Mouse (Mus musculus): ENCODE data around the gene Ube2o.

Ube2o gene

GRCm38 (mm10) chr11:116579280-116579679 lies 2.0 kb downstream of the Ube2o start:
- DNase-seq, result no peak

GRCm38 (mm10) chr11:116575396-116575795 lies 5.9 kb downstream of the Ube2o start:
- DNase-seq, result no peak

DNA sequence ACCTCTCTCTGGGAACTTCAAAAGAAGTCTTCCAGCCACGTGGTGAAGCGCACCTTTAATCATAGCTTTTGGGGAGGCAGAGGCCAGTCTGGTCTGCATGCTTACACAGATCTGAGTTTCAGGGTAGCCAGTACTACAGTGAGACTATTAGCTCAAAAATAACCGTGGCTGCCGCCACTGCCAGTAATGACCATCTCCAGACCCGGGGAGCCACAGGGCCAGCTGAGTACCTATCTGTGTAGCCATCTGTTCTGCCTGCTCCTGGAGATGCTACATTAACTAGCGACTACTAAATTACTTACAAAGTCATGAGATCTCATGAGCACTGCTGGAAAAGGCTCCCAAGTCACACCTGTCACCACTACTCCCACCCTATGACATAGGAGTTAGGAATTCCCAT lies 6.3 kb downstream of the Ube2o start:
- DNase-seq, result no peak

GRCm38 (mm10) chr11:116574486-116574885 lies 6.8 kb downstream of the Ube2o start:
- DNase-seq, result no peak

DNA sequence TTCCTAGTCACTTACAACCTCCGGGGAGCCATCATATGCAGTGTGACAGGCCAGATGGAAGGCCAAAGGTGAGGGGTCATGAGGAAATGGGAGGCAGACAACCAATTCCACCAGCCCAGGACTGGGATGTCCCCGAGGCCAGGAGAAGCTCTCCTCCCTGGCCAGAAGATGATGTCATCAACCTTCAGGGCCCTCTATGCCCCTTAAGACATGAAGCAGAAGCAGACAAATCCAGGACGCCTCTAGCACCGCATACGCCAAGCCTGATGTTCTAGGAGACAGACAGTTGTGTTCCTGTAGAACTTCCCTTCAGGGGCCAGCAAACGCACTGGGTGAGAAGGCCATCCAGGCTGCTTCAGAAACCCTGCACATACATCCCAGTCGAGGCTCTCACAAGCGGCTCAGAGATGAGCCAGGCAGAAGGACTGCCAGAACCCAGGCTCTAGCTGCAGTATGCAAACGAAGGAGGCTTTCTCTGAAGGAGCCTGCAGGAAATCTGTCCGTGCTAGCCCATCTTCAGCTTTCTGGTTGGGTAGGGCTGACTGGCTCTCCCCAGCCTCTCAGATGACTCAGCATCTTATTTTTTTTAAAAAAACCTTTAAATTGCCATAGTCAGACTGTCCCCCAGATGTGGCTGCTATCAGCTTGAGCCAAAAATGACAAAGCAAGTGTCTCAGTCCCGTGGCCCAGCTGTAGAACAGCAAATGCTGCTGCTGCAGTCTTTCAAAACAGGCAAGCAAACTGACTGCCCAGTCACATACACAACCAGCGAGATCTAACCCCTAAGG lies 8.3 kb downstream of the Ube2o start:
- DNase-seq, result no peak

DNA sequence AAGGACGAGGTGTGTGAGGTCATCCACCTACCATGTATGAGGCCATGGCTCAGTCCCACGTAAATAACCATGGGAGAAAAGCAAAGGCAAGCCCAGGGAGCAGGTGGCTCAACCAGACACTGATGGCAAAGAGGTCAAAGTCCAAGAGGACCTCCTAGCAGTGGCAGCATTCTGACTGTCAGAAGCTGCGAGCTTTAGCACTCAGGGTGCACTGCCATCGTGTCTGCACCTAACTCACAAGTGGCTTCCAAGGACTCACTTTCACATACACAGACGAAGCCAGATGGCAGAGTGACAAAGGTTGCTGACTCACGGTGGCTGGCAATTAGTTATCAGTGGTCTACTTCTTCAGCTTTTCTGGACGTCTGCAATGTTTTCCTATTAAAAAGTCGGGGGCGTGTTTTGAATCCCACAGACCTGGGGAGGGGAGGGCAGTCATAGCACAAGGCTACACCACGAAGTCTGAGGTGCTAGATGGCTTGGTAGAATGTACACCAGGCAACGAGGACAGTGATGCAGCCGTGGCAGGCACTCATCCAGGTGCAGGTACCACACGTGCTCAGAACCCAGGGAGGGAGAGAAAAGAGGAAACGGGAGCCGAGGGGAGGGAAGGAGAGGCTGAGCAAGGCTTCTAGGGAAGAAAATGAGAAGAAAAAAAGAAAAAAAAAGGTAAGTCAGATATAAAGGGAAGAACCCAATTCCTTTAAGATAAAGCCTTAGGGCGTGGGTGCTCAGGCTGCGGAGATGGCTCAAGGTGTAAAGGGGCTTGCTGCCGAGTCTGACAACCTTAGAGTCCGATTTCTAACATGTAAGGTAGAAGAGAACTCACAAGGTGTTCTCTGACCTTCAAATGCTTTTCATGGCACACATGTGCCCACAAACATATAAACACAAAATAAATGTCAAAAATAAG lies 9.2 kb downstream of the Ube2o start:
- DNase-seq, result no peak

- no peak for DNase-seq
Measured at GRCm38 (mm10) chr11:116570821-116571220, 10.4 kb downstream of the Ube2o start.

DNA sequence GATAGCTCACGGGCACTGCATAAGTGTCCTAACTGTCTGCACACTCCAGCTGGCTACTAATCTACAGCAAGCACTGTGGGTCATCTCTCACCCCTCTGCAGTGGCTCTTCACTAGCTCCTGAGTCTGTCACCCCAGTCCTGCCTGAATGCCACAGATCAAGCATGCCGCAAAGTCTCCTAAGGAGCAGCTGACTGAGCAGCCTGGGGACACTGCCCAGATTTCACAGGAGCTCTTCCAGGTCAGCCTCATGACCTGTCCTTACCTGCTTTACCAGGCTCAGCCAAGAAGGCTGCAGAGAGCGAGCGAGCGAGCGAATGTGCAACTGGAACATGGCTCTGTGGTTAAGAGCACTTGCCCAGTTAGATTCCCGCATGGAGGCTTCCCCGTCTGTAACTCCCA lies 13.7 kb downstream of the Ube2o start:
- no peak for DNase-seq

DNA sequence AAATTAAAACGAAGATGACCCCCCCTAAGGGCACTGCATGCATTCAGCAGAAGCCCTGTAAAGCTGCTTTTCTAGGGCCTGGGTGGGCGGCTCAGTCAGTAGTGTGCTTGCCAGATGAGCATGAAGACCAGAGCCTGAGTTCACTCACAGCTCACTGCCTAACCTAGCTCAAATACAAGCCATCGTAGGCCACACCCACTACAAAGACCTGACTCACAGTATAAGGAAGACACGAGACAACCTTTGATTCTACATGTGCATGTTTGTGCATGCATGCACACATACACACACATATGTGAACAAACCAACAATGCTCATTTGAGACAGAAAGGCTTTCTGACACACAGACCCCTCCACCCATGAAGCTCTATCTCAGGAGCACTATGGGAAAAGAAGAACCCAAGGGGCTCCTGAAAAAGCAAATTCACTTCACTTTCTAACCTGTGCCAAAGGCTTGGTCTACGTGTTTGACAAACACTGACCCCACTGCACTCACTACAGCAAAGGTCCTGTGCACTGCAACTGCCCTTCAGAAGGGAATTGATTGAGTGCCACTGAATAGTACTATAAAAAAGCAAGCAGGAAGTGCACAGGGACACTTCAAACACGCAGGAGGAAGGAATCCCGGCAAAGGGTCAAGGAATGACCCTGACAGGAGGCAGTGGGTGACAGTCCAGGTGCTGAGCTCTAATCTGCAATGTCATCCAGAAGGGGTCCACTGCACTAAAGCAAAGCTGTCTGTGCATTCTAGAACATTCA lies 15.8 kb downstream of the Ube2o start:
- no peak for DNase-seq

- no peak for DNase-seq
Measured at GRCm38 (mm10) chr11:116556308-116556707, 24.9 kb downstream of the Ube2o start.

DNA sequence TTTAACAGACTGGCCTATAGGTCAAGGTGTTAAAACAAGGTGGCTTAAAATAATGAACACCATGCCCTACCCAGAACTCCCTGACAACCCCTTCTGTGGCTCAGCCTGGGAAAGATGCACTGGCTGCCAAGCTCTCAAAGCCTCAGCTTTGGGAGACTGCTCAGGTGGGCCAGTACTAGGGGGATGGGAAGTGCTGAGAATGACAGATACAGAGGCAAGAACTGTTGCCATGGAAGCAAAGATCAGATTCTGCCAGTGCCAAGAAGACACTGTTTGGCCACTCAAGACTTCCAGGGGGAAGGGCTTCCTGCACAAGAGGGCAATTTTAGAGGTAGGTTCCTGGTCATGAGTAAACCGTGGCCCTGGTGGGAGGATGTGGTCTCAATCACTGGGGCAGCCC lies 25.7 kb downstream of the Ube2o start:
- DNase-seq, result no peak

DNA sequence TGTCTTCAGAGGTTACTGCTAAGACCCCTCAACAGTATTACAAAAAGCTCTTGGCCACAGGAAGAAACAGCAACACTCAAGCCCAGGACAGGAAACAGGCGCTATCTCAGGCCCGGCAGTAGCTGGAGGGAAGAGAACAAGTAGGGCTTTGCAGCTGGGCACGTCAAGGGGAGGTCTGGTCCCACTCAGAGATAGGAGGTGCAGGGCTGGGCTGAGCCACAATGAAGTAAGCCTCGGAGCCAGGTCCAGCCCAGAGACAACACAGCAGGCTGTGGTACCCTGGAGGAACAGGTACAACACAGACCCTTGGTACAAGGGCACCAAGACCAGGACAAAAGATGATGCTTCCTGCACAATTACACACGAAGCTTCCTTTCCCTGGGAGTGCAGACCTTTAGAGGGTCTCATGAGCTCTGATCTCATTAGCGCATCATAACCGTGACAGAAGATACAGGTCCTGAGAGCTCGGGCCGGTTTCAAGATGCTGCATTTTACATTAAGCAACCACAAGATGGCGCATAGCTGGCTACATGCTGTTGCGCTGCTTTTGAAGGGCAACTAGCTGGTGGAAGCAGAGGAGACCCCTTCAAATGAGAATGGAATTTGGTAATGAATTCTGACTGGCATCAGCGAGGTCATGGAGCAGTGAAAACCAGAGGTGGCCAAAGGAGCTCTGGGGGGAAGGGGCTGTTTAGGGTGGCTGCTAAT lies 26.9 kb downstream of the Ube2o start:
- DNase-seq, result peak; percentile 47

DNA sequence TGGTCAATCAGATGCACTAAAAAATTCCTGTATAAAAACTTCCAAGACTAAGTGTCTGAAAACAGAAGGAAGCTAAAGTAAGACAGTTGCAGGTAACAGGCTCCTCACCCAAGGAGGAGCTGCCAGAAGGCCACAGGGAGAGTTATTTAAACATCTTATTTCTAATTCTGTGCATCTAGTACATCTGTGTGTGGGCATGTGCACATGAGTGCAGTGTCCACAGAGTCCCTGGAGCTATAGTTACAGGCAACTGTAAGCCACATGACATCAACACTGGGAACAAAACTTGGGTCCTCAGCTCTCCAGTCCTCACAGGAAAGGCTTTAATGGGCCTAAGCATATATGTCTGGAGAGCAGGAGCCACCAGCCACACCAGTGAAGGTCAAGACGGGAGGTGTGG lies 29.1 kb downstream of the Ube2o start:
- DNase-seq, result no peak

GRCm38 (mm10) chr11:116550748-116551147 lies 30.5 kb downstream of the Ube2o start:
- no peak for DNase-seq

DNA sequence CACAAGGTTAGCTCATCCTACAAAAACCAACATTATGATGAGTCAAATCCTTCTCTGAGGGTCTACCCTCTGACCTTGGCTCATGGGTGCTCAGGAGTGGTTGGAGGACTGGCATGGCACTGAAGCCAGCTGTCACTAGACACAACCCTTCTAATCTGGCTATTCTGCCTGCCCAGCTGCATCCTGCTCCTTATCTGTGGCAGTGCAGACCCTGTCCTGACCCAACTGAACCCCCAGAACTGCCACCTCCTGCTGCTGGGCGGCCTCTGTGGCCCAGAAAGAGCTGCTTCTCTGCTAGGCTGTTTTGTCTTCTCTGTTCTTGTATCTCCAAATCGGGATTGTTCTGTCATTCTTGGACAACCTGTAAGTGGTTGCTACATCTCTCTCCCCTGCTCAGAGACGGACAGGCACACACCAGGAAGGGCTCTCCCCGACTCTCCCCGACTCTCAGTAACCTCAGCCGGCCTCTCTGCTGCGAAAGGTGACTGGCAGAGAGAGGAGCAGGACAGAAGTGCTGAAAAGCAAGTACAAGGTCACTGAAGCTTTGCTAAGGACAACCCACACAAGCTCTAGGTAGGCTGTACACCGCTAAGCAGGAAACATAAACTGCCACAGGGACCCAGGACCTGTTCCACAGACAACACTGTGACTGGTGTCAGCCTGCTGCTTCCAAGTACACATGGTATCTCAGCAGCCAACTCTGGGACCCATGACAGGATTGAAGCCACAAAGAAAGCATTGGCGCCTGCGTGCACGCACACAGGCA lies 31.8 kb downstream of the Ube2o start:
- no peak for DNase-seq

- DNase-seq, result no peak
Measured at GRCm38 (mm10) chr11:116548780-116549179, 32.5 kb downstream of the Ube2o start.

GRCm38 (mm10) chr11:116547296-116548060 lies 33.8 kb downstream of the Ube2o start:
- DNase-seq, result no peak

DNA sequence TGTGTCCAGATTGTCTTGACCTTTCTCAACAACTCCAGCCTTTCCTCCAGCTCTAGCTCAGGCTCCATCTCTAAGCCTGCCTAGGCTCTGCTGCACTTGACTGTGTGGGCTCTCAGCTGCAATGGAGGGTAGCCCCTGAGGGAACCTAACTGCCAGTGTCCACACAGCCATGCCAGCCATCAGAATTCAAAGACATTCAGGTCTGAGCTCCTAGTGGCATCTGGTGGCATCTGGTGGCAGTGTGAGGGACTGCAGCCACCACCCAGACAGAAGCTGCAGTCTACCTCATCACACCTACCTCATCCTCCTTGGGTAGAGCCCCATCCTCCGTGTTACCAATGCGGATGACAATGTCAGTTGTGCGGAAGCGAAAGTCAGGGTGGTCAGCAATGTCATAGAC lies 38.1 kb downstream of the Ube2o start:
- peak; percentile 47 for DNase-seq

GRCm38 (mm10) chr11:116541183-116541582 lies 40.1 kb downstream of the Ube2o start:
- DNase-seq, result no peak

DNA sequence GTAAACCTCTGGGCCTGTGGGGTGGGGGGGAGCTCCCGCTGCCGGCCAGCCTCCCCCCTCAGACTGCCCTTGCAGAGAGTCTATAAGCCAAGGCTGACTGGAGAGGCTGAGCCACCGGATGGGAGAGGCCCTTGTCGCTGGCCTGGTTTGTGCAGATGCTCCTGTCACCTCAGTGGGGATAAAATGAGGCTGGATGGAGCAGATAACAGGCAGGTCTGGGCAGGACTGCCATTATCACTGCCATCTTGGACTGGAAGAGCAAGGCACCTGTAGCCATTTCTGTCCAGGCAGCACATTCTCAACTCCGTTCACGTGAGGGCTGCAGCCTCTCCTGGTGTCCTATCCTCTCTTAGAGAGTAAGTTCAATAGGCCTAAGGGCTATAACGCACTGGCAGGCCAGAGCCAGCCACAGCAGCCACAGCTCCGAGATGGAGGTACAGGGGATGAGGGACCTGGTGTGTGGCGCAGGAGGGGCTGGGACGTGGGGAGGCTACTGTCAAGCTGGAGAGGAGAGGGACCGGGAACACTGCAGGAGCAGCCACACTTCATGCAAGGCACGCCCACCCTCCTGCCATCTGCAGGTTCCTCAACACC lies 43.0 kb downstream of the Ube2o start:
- no peak for DNase-seq

GRCm38 (mm10) chr11:116537388-116537787 lies 43.9 kb downstream of the Ube2o start:
- no peak for DNase-seq

Measured in kidney, adult 9 months (tissue).